Mouse (Mus musculus): ENCODE data around the gene Cacng8. TPM values are rescaled to one million over a fixed set of nuclear protein-coding genes. Genes with fewer than 3 reads are reported as not detected.
A peak's percentile ranks its signal among the peaks of the same experiment; 100 is the strongest.
"Not testable (repeated sequence)": the region's sequence is repeated elsewhere in the genome, so short reads cannot be mapped to it uniquely, and the experiment has no call there.

The Cacng8 gene
- polyA plus RNA-seq, 2 experiments, result 3.6 to 4.0 TPM

- Histone ChIP-seq H3K4me3 (replicated peaks; ENCODE audit: low read length) (peak overlapping the region; percentile 42), H3K9me3 (ENCODE audit: control insufficient read depth, low read length) (no peaks in the 10 kb centered on the region), H3K36me3 (ENCODE audit: control insufficient read depth, insufficient read depth, low read length) (peaks cover 10% of the 10 kb centered on the region), H3K27me3 (ENCODE audit: control insufficient read depth, insufficient read depth, low read length) (no peaks in the 10 kb centered on the region), H3K4me2 (replicated peaks; ENCODE audit: low read depth, low read length, severe bottlenecking) (peak overlapping the region; percentile 70), H3K9ac (ENCODE audit: low read depth, low read length, severe bottlenecking) (no peak overlapping the region), H3K27ac (replicated peaks; ENCODE audit: low read depth, low read length) (peak overlapping the region; percentile 13; the same call in 1 of the 2 replicates), H3K4me1 (ENCODE audit: control insufficient read depth, insufficient read depth, low read length) (peaks cover 13% of the 10 kb centered on the region; the same call in 1 of the 2 replicates)
- ATAC-seq (ENCODE audit: low FRiP score, low read depth) (0 out of 2 replicates have a peak, but pooled peaks have one; percentile 35), DNase-seq (ENCODE audit: low spot score) (no peak)
- WGBS, result 17% methylated on average over 4 of the region's 4 CpGs
- no peak for TF ChIP-seq POLR2A (IDR thresholded peaks at IDR 0.05; ENCODE audit: borderline replicate concordance, extremely low read depth, insufficient read depth, insufficient read length)
Measured at GRCm38 (mm10) chr7:3391809-3392208, 1.3 kb downstream of the Cacng8 start.

GRCm38 (mm10) chr7:3397355-3397754 is 6.9 kb downstream of the Cacng8 start:
- ATAC-seq (ENCODE audit: low FRiP score, low read depth), result no peak

GRCm38 (mm10) chr7:3397797-3398196 is 7.3 kb downstream of the Cacng8 start:
- no peaks in the 10 kb centered on the region for H3K4me1 ChIP-seq (ENCODE audit: control insufficient read depth, insufficient read depth, low read length)
- no peak for TF ChIP-seq POLR2A (IDR thresholded peaks at IDR 0.05; ENCODE audit: borderline replicate concordance, extremely low read depth, insufficient read depth, insufficient read length)
- no peak overlapping the region for H3K27ac ChIP-seq (replicated peaks; ENCODE audit: low read depth, low read length)
- H3K9me3 ChIP-seq (ENCODE audit: control insufficient read depth, low read length), result no peaks in the 10 kb centered on the region
- no peaks in the 10 kb centered on the region for H3K27me3 ChIP-seq (ENCODE audit: control insufficient read depth, insufficient read depth, low read length)
- H3K36me3 ChIP-seq (ENCODE audit: control insufficient read depth, insufficient read depth, low read length), result peaks cover 10% of the 10 kb centered on the region
- DNase-seq (ENCODE audit: low spot score) (no peak), ATAC-seq (ENCODE audit: low FRiP score, low read depth) (no peak; the same call in 1 of the 2 replicates)
- no peak overlapping the region for H3K4me2 ChIP-seq (replicated peaks; ENCODE audit: low read depth, low read length, severe bottlenecking)
- WGBS, result 50% methylated on average over 7 of the region's 7 CpGs
- no peak overlapping the region for H3K4me3 ChIP-seq (replicated peaks; ENCODE audit: low read length)
- no peak overlapping the region for H3K9ac ChIP-seq (ENCODE audit: low read depth, low read length, severe bottlenecking)

More at GRCm38 (mm10) chr7:3397355-3397754, 6.9 kb downstream of the Cacng8 start:
- no peak overlapping the region for H3K4me2 ChIP-seq (replicated peaks; ENCODE audit: low read depth, low read length, severe bottlenecking)
- H3K4me1 ChIP-seq (ENCODE audit: control insufficient read depth, insufficient read depth, low read length), result no peaks in the 10 kb centered on the region
- 70% methylated on average over 10 of the region's 10 CpGs for WGBS
- no peak overlapping the region for H3K4me3 ChIP-seq (replicated peaks; ENCODE audit: low read length)
- H3K36me3 ChIP-seq (ENCODE audit: control insufficient read depth, insufficient read depth, low read length), result peaks cover 10% of the 10 kb centered on the region
- no peaks in the 10 kb centered on the region for H3K9me3 ChIP-seq (ENCODE audit: control insufficient read depth, low read length)
- DNase-seq (ENCODE audit: low spot score), result no peak
- no peaks in the 10 kb centered on the region for H3K27me3 ChIP-seq (ENCODE audit: control insufficient read depth, insufficient read depth, low read length)
- no peak overlapping the region for H3K27ac ChIP-seq (replicated peaks; ENCODE audit: low read depth, low read length)
- no peak for TF ChIP-seq POLR2A (IDR thresholded peaks at IDR 0.05; ENCODE audit: borderline replicate concordance, extremely low read depth, insufficient read depth, insufficient read length)
- no peak overlapping the region for H3K9ac ChIP-seq (ENCODE audit: low read depth, low read length, severe bottlenecking)

GRCm38 (mm10) chr7:3398363-3398762 is 7.9 kb downstream of the Cacng8 start:
- H3K27ac ChIP-seq (replicated peaks; ENCODE audit: low read depth, low read length); H3K4me1 ChIP-seq (ENCODE audit: control insufficient read depth, insufficient read depth, low read length); H3K9ac ChIP-seq (ENCODE audit: low read depth, low read length, severe bottlenecking); H3K27me3 ChIP-seq (ENCODE audit: control insufficient read depth, insufficient read depth, low read length); ATAC-seq (ENCODE audit: low FRiP score, low read depth); H3K4me2 ChIP-seq (replicated peaks; ENCODE audit: low read depth, low read length, severe bottlenecking); DNase-seq (ENCODE audit: low spot score); H3K4me3 ChIP-seq (replicated peaks; ENCODE audit: low read length); H3K9me3 ChIP-seq (ENCODE audit: control insufficient read depth, low read length): not testable (repeated sequence)
- 91% methylated on average over 8 of the region's 8 CpGs for WGBS
- H3K36me3 ChIP-seq (ENCODE audit: control insufficient read depth, insufficient read depth, low read length), result peaks cover 14% of the 10 kb centered on the region

GRCm38 (mm10) chr7:3399937-3400336 is 9.5 kb downstream of the Cacng8 start:
- H3K4me2 ChIP-seq (replicated peaks; ENCODE audit: low read depth, low read length, severe bottlenecking), result no peak overlapping the region
- H3K4me3 ChIP-seq (replicated peaks; ENCODE audit: low read length), result no peak overlapping the region
- ATAC-seq (ENCODE audit: low FRiP score, low read depth), result no peak
- H3K27ac ChIP-seq (replicated peaks; ENCODE audit: low read depth, low read length), result no peak overlapping the region
- H3K9me3 ChIP-seq (ENCODE audit: control insufficient read depth, low read length), result no peaks in the 10 kb centered on the region
- DNase-seq (ENCODE audit: low spot score), result no peak
- no peak for TF ChIP-seq POLR2A (IDR thresholded peaks at IDR 0.05; ENCODE audit: borderline replicate concordance, extremely low read depth, insufficient read depth, insufficient read length)
- no peaks in the 10 kb centered on the region for H3K27me3 ChIP-seq (ENCODE audit: control insufficient read depth, insufficient read depth, low read length)
- H3K9ac ChIP-seq (ENCODE audit: low read depth, low read length, severe bottlenecking), result no peak overlapping the region
- no peaks in the 10 kb centered on the region for H3K4me1 ChIP-seq (ENCODE audit: control insufficient read depth, insufficient read depth, low read length)
- peaks cover 6% of the 10 kb centered on the region; the same call in 1 of the 2 replicates for H3K36me3 ChIP-seq (ENCODE audit: control insufficient read depth, insufficient read depth, low read length)
